Mouse (Mus musculus): ENCODE data around the gene Clcn3.

DNA sequence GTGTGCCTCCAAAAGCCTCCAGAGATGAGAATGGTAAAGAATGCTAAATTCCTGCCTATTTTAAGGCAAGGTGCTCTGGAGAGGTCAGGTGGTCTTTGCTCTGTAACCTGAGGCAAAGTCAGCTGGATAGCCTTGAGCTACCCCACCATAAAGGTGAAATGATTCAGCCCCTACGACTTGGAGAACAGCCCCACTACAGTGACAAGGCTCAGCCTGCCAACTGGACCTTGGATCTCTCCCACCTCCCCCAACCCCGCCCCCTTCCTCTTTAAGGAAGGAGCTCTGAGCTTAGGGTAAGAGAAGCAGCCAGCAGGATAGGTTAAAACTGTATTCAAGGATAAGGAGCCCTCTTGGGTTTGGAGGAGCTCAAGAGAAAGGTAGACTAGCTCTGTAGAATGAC lies 14.0 kb downstream of the Clcn3 start:
- no peak for TF ChIP-seq CTCF (IDR thresholded peaks at IDR 0.05; ENCODE audit: borderline replicate concordance, insufficient read depth, low read length)
- no peak for TF ChIP-seq POLR2A (IDR thresholded peaks at IDR 0.05; ENCODE audit: low read depth, low read length)

All from embryonic fibroblast, embryonic 13.5 days (primary cell).